Mouse (Mus musculus) mouse embryonic stem cell (cell line): ENCODE results near the gene Mafg.
"Not testable (repeated sequence)": the region's sequence is repeated elsewhere in the genome, so short reads cannot be mapped to it uniquely, and the experiment has no call there.

Experiments
- in situ Hi-C, 2 experiments: fragments of 300-500 bp; cut with MboI; formaldehyde crosslinking; loops; 1 replicate in 1 of 2; 3 replicates in 1 of 2; pipeline ENCODE4 v1.14.3; 2019 to 2020; ENCODE audit warnings: low sequenced_read_pairs in 2 of 2, low pct_unique_long_range_greater_than_20kb in 1 of 2, mixed read lengths in 1 of 2; ENCODE audit not compliant: unreplicated experiment in 1 of 2

The Mafg gene

GRCm38 (mm10) chr11:120633520-120634343 is at the start of gene Mafg:
Gene Mafg (minus strand): TSS chr11:120633600.
- in situ Hi-C loops: no loop called here

GRCm38 (mm10) chr11:120682683-120683082 is 49.3 kb upstream of the Mafg start:
- in situ Hi-C loops: no loop called here

- in situ Hi-C loops: no loop called here
Observed at GRCm38 (mm10) chr11:120679909-120680308, 46.5 kb upstream of the Mafg start.

GRCm38 (mm10) chr11:120676951-120677350 is 43.6 kb upstream of the Mafg start:
- in situ Hi-C loops: no loop called here

DNA sequence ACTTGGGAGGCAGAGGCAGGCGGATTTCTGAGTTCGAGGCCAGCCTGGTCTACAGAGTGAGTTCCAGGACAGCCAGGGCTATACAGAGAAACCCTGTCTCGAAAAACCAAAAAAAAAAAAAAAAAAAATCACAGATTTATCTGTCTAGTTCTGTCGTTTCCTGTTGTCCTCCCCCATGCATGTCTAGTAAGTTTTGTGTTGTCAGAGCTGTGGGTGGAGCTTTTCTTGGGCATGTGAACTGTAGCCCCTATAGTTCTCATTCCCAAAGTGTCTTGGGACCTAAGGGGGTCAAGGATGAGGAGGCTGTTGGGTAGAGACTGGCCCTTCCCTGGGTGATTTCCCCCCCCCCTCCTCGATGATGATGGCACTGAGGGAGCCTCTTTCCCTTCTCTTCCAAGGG is 42.5 kb upstream of the Mafg start:
- in situ Hi-C loops: not testable (repeated sequence)

GRCm38 (mm10) chr11:120673594-120674122 is 40.3 kb upstream of the Mafg start:
- in situ Hi-C loops: loop anchor here in 1 of 2 experiments (25.0 kb wide), 1 partner anchor 436 kb away; the partner anchor contains the start of gene Bahcc1

DNA sequence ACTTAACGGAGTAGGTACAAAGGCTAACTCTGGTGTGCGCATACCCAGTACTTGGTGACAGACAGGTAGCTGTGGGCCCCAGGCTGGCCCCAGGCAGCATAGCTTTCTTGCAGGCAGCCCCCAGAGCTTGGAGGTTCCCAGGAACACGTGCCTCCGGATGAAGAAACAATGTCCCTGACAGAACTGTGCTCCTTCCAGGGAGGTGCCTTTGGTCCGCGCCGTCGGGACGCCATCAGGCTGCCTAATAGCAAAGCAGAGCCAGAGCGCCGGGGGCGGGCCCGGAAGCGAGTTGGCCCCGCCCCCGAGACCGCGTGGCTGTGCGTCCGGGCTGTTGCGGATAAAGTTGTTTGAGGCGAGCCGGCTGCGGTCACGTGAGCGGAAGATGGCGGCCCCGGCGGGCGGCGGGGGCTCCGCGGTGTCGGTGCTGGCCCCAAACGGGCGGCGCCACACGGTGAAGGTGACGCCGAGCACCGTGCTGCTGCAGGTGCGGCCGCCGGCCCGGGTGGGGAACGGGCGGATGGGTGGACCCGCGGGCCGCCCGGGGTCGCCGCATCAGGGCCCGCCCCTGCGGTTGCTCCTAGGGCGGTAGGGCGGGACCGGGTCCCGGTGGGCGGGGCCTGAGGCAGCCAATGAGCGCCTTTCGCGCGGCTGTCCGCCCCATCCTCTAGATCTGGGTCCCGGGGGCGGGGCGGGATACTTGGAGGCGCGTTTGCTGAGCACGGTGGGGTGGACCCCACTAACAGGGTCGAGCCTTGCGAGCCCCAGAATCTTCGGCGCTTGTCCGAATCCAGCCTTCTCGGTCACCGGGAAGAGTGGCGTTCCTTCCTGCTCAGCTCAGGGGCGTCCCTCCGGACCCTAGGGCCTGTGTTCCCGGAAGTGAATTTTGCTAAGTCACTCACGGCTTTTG is 39.5 kb upstream of the Mafg start, which contains the start of gene Aspscr1:
Gene Aspscr1 (plus strand): TSS at position 287 of the 907 bp plus-strand sequence.
- in situ Hi-C loops: loop anchor here in 1 of 2 experiments (25.0 kb wide), 1 partner anchor 436 kb away; the partner anchor contains the start of gene Bahcc1

DNA sequence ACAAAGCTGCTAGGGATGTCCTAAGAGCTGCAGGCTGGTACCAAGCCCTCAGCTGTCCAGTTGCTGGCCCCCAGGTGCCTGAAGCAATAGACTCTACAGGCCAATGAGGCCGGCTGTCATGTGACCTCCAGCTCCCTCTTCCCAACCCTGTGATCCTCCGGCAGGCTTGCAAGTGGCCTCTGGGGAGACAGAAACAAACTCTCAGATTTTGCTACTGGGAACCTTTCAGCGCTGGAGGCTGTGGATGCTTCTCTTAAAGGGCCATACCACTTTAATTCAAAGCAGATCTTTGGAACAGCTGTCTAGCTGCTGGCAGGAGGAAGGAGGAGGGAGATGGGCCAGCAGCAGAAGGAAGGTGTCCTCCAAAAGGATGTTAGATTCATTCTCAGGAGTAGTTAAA is 33.2 kb upstream of the Mafg start:
- in situ Hi-C loops: loop anchor here in 1 of 2 experiments (25.0 kb wide), 1 partner anchor 429 kb away; the partner anchor contains the start of gene Bahcc1

- in situ Hi-C loops: loop anchor here in 1 of 2 experiments (25.0 kb wide), 1 partner anchor 428 kb away; the partner anchor contains the start of gene Bahcc1
Observed at GRCm38 (mm10) chr11:120665406-120665805, 32.0 kb upstream of the Mafg start.

GRCm38 (mm10) chr11:120663714-120664113 is 30.3 kb upstream of the Mafg start:
- in situ Hi-C loops: loop anchor here in 1 of 2 experiments (25.0 kb wide), 1 partner anchor 426 kb away; the partner anchor contains the start of gene Bahcc1

DNA sequence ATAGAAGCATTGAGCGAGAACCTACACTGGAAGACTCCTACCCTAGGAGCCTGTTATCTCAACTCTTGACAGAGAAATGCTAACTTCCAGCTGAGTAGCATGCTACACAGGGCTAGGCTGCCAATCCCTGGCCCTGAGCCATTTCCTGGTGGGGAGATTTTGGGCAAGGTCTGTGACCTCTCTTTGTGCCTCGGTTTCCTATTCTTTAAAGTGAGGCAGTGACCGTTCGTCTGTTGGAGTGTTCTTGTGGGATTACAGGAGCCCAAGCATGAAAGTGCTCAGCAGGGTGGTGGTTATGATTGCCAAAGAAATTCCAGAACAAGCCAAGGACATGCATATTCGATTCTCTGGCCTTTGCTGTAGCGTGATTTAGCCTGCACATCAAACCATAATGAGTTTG is 29.4 kb upstream of the Mafg start:
- in situ Hi-C loops: loop anchor here in 1 of 2 experiments (25.0 kb wide), 1 partner anchor 425 kb away; the partner anchor contains the start of gene Bahcc1

- in situ Hi-C loops: loop anchor here in 1 of 2 experiments (25.0 kb wide), 1 partner anchor 424 kb away; the partner anchor contains the start of gene Bahcc1
Observed at GRCm38 (mm10) chr11:120661076-120661460, 27.7 kb upstream of the Mafg start, which contains the start of gene Notum. Gene Notum (minus strand): TSS chr11:120661175.

DNA sequence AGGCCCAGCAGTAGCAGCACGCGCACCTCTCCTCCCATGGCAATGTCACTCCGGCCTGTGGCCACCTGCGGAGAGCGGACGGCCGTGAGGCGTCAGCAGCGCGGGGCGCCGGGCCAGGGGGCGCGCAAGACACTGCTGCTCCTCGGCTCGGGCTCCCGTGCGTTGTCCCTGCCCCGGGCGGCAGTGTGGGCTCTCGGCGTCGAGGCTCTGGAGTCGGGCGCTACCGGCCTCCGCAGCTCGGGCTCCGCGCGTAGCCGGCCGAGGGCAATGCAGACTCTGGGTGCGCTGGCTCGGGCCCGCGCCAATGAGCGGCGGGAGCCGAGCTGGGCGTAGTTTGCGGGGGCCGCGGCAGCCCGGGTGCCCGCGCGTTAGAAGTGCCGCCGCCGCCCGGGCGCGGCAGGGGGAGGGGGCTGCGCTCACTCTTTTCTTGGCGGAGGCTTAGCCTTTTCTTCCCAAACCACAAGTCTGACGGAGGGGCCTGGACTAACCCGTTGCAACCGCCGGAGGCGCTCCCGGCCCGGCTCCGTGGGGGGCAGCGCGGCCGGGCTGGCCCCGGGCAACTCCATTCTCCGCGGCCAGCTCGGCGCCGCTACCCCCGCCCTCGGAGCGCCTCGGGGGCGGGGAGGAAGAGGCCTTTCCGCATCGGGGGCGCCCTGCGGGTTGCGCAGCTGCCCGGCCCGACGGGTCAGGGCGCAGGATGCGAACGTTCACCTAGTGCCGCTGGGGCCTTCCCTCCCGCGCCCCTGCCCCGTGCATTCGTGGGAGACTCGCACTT is 27.1 kb upstream of the Mafg start:
- in situ Hi-C loops: loop anchor here in 1 of 2 experiments (25.0 kb wide), 1 partner anchor 423 kb away; the partner anchor contains the start of gene Bahcc1

- in situ Hi-C loops: loop anchor here in 1 of 2 experiments (25.0 kb wide), 1 partner anchor 422 kb away; the partner anchor contains the start of gene Bahcc1
Observed at GRCm38 (mm10) chr11:120659509-120660300, 26.3 kb upstream of the Mafg start.

GRCm38 (mm10) chr11:120658876-120659410 is 25.5 kb upstream of the Mafg start:
- in situ Hi-C loops: loop anchor here in 1 of 2 experiments (25.0 kb wide), 1 partner anchor 422 kb away; the partner anchor contains the start of gene Bahcc1

- in situ Hi-C loops: loop anchor here in 1 of 2 experiments (25.0 kb wide), 1 partner anchor 420 kb away; the partner anchor contains the start of gene Bahcc1
Observed at GRCm38 (mm10) chr11:120657301-120657700, 23.9 kb upstream of the Mafg start.
